Mouse (Mus musculus) cerebellum, adult 9-11 months (tissue): ENCODE results near the gene Gm9639.
A peak's percentile ranks its signal among the peaks of the same experiment; 100 is the strongest.
"Not testable (repeated sequence)": the region's sequence is repeated elsewhere in the genome, so short reads cannot be mapped to it uniquely, and the experiment has no call there.

Experiments used
- DNase-seq: peaks from one replicate; pipeline ENCODE4 v3.0.0; 2022

Gm9639 gene

DNA sequence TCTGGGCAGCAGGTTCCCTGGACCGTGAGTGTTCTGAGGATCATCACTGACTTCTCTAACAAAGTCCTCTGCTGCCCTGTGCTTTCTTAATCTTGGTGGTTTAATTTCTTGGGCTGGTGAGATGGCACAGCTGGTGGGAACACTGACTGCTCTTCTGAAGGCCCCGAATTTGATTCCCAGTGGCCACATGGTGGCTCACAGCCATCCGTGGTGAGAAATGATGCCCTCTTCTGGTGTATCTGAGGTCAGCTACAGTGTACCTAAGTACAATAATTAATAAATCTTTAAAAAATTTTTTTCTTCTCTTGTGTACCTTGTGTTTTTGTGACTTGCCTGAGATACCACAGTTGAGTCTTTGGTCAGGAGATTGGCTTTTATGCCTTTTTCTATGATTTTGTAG is 42.6 kb downstream of the Gm9639 start:
- DNase-seq, result not testable (repeated sequence)

DNA sequence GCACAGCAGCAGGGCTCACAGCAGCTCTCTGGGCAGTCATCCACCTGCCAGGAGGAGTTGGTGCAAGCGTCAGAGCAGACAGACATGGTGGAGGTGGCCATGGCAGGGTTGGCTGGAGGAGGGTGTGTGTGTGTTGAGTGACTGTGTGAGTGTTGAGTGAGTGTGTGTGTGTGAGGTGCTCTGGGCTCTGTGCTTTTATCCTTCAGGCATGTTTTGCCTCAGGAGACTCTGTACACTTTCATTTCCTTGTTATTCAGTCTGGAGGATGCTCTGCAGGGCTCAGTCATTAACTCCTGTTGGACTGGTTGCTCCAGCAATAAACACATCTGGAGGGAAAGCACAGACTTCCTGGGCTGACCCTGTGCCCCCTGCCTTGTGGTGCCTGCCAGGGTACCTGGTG is 43.6 kb downstream of the Gm9639 start, which contains the start of gene Gm9736:
Gene Gm9736 (minus strand): TSS at position 101 of the 400 bp plus-strand sequence.
- not testable (repeated sequence) for DNase-seq

DNA sequence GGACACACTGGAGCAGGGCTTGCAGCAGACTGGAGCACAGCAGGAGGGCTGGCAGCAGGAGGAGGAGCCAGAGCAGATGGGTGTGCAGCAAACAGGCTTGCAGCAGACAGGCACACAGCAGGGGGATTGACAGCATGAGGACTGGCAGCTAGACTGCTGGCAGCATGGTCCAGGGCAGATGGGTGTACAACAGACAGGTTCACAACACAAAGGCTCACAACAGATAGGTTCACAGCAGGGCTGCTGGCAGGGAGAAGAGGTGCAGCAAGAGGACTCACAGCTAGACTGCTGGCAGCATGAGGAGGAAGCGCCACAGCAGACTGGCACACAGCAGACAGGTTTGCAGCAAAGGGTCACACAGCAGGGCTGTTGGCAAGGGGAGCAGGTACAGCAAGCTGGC is 44.2 kb downstream of the Gm9639 start:
- peak; percentile 54 for DNase-seq
